Mouse (Mus musculus): ENCODE data around the gene Fundc1. TPM values are rescaled to one million over a fixed set of nuclear protein-coding genes. Genes with fewer than 3 reads are reported as not detected.

Fundc1 gene
- 50.5 and 56.0 TPM in 2 replicates for polyA plus RNA-seq (2015; fragmentation: Nextera tagmentation; extraction: Ambion mirVana)

- Histone ChIP-seq H3K4me1 (ENCODE audit: insufficient read depth, low read depth, low read length) (no peaks in the 10 kb centered on the region), H3K4me2 (replicated peaks; ENCODE audit: low read depth, low read length) (peak within 1 kb of the TSS; percentile 53), H3K27ac (ENCODE audit: low read length) (peak within 1 kb of the TSS; percentile 92), H3K9ac (replicated peaks; ENCODE audit: low read depth) (peak within 1 kb of the TSS; percentile 54), H3K4me3 (ENCODE audit: low read depth, low read length) (peak within 1 kb of the TSS; percentile 55), H3K9me3 (ENCODE audit: low read length) (no peaks in the 10 kb centered on the region), H3K27me3 (replicated peaks; ENCODE audit: insufficient read depth, low read length) (no peaks in the 10 kb centered on the region), H3K36me3 (ENCODE audit: insufficient read depth, low read length) (no peaks in the 10 kb centered on the region)
- DNase-seq (ENCODE audit: low spot score) = peak; percentile 95
- 0 out of 2 replicates have a peak, but pooled peaks have one; percentile 44 for TF ChIP-seq EP300 (IDR thresholded peaks at IDR 0.05)
- TF ChIP-seq CTCF (IDR thresholded peaks at IDR 0.05) = peak; percentile 27; the same call in 1 of the 2 replicates
- WGBS = 4% methylated on average over 22 of the region's 30 CpGs
- ATAC-seq = peak; percentile 99
Observed at GRCm38 (mm10) chrX:17571621-17572459, at the start of gene Fundc1. TSS of gene Fundc1 (minus strand) at chrX:17572325.

GRCm38 (mm10) chrX:17611253-17611652 is 39.1 kb upstream of the Fundc1 start:
- Histone ChIP-seq H3K4me2 (replicated peaks; ENCODE audit: low read depth, low read length) (no peak overlapping the region), H3K27ac (ENCODE audit: low read length) (no peak overlapping the region), H3K4me1 (ENCODE audit: insufficient read depth, low read depth, low read length) (no peaks in the 10 kb centered on the region), H3K27me3 (replicated peaks; ENCODE audit: insufficient read depth, low read length) (no peaks in the 10 kb centered on the region), H3K36me3 (ENCODE audit: insufficient read depth, low read length) (no peaks in the 10 kb centered on the region), H3K9ac (replicated peaks; ENCODE audit: low read depth) (no peak overlapping the region), H3K4me3 (ENCODE audit: low read depth, low read length) (no peak overlapping the region), H3K9me3 (ENCODE audit: low read length) (no peaks in the 10 kb centered on the region)
- DNase-seq (ENCODE audit: low spot score) (no peak), ATAC-seq (no peak)
- TF ChIP-seq CTCF (IDR thresholded peaks at IDR 0.05) (no peak), EP300 (IDR thresholded peaks at IDR 0.05) (no peak)
- WGBS = 35% methylated on average over 1 of the region's 1 CpGs

GRCm38 (mm10) chrX:17608763-17609162 is 36.6 kb upstream of the Fundc1 start:
- WGBS = 52% methylated on average over 1 of the region's 1 CpGs
- DNase-seq (ENCODE audit: low spot score) (no peak), ATAC-seq (no peak)
- Histone ChIP-seq H3K4me1 (ENCODE audit: insufficient read depth, low read depth, low read length) (no peaks in the 10 kb centered on the region), H3K36me3 (ENCODE audit: insufficient read depth, low read length) (no peaks in the 10 kb centered on the region), H3K9me3 (ENCODE audit: low read length) (no peaks in the 10 kb centered on the region), H3K9ac (replicated peaks; ENCODE audit: low read depth) (no peak overlapping the region), H3K4me3 (ENCODE audit: low read depth, low read length) (no peak overlapping the region), H3K27ac (ENCODE audit: low read length) (no peak overlapping the region), H3K27me3 (replicated peaks; ENCODE audit: insufficient read depth, low read length) (no peaks in the 10 kb centered on the region), H3K4me2 (replicated peaks; ENCODE audit: low read depth, low read length) (no peak overlapping the region)
- TF ChIP-seq CTCF (IDR thresholded peaks at IDR 0.05) = no peak
- TF ChIP-seq EP300 (IDR thresholded peaks at IDR 0.05) = no peak

GRCm38 (mm10) chrX:17607668-17608067 is 35.5 kb upstream of the Fundc1 start:
- H3K9ac ChIP-seq (replicated peaks; ENCODE audit: low read depth) = no peak overlapping the region
- peak; percentile 50 for ATAC-seq
- peak; percentile 11 for DNase-seq (ENCODE audit: low spot score)
- TF ChIP-seq CTCF (IDR thresholded peaks at IDR 0.05) (no peak), EP300 (IDR thresholded peaks at IDR 0.05) (no peak)
- H3K4me3 ChIP-seq (ENCODE audit: low read depth, low read length) = no peak overlapping the region
- no peaks in the 10 kb centered on the region for H3K4me1 ChIP-seq (ENCODE audit: insufficient read depth, low read depth, low read length)
- 70% methylated on average over 3 of the region's 3 CpGs for WGBS
- no peaks in the 10 kb centered on the region for H3K36me3 ChIP-seq (ENCODE audit: insufficient read depth, low read length)
- H3K4me2 ChIP-seq (replicated peaks; ENCODE audit: low read depth, low read length) = no peak overlapping the region
- H3K9me3 ChIP-seq (ENCODE audit: low read length) = no peaks in the 10 kb centered on the region
- no peak overlapping the region for H3K27ac ChIP-seq (ENCODE audit: low read length)
- no peaks in the 10 kb centered on the region for H3K27me3 ChIP-seq (replicated peaks; ENCODE audit: insufficient read depth, low read length)

DNA sequence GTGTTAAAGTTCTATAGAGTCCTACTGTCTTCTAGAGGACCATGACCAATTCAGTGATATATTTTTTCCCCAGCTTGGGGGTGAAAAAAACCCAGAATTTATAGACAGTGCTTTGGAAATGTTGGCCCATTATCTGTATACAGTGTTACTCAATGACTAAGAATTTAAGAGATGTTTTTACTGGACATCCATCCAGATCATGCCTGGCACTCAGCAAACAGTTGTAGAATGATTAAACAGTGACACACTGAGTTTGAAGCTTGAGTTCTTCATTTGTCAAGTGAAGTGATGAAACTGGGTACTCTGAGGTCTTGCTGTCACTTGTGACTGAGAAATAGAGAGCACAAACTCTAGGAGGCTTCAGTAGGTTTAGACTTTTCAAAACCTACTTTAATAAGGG is 21.2 kb upstream of the Fundc1 start:
- H3K4me3 ChIP-seq (ENCODE audit: low read depth, low read length) = no peak overlapping the region
- H3K27ac ChIP-seq (ENCODE audit: low read length) = no peak overlapping the region
- H3K27me3 ChIP-seq (replicated peaks; ENCODE audit: insufficient read depth, low read length) = no peaks in the 10 kb centered on the region
- no peak for ATAC-seq
- H3K36me3 ChIP-seq (ENCODE audit: insufficient read depth, low read length) = no peaks in the 10 kb centered on the region
- no peak for DNase-seq (ENCODE audit: low spot score)
- TF ChIP-seq CTCF (IDR thresholded peaks at IDR 0.05) (no peak), EP300 (IDR thresholded peaks at IDR 0.05) (no peak)
- no peaks in the 10 kb centered on the region for H3K4me1 ChIP-seq (ENCODE audit: insufficient read depth, low read depth, low read length)
- H3K9ac ChIP-seq (replicated peaks; ENCODE audit: low read depth) = no peak overlapping the region
- H3K9me3 ChIP-seq (ENCODE audit: low read length) = no peaks in the 10 kb centered on the region
- no peak overlapping the region for H3K4me2 ChIP-seq (replicated peaks; ENCODE audit: low read depth, low read length)

- Histone ChIP-seq H3K9me3 (ENCODE audit: low read length) (no peaks in the 10 kb centered on the region), H3K9ac (replicated peaks; ENCODE audit: low read depth) (no peak overlapping the region), H3K27ac (ENCODE audit: low read length) (no peak overlapping the region), H3K4me3 (ENCODE audit: low read depth, low read length) (no peak overlapping the region), H3K4me1 (ENCODE audit: insufficient read depth, low read depth, low read length) (no peaks in the 10 kb centered on the region), H3K27me3 (replicated peaks; ENCODE audit: insufficient read depth, low read length) (no peaks in the 10 kb centered on the region), H3K4me2 (replicated peaks; ENCODE audit: low read depth, low read length) (no peak overlapping the region), H3K36me3 (ENCODE audit: insufficient read depth, low read length) (no peaks in the 10 kb centered on the region)
- ATAC-seq = 0 out of 2 replicates have a peak, but pooled peaks have one; percentile 64
- WGBS = 0% methylated on average over 1 of the region's 1 CpGs
- TF ChIP-seq CTCF (IDR thresholded peaks at IDR 0.05) (no peak), EP300 (IDR thresholded peaks at IDR 0.05) (no peak)
- DNase-seq (ENCODE audit: low spot score) = peak; percentile 57
Observed at GRCm38 (mm10) chrX:17590745-17591144, 18.6 kb upstream of the Fundc1 start.

Measured in lung, postnatal 0 days (tissue).